Mouse (Mus musculus) neural tube, embryonic 14.5 days (tissue): ENCODE results near the gene Plcg1. TPM values are rescaled to one million over a fixed set of nuclear protein-coding genes. Genes with fewer than 3 reads are reported as not detected.

Experiments used
- ATAC-seq: fragments of 200-750 bp; cut with Nextera tagmentation; 2 replicates; pipeline ENCODE4 v1.8.0; 2017; ENCODE audit warnings: low read depth, mild to moderate bottlenecking, moderate TSS enrichment, moderate library complexity
- H3K27ac ChIP-seq: fragments of 300-500 bp; sonication (generic); 2 replicates; pipeline ENCODE4 v1.5.1; 2014; ENCODE audit warnings: low read depth, mild to moderate bottlenecking, control low read depth, low read length, moderate library complexity, mixed read lengths
- H3K27me3 ChIP-seq: fragments of 300-500 bp; sonication (generic); 2 replicates; pipeline ENCODE4 v1.6.1; 2014; ENCODE audit warnings: low read length; ENCODE audit not compliant: control insufficient read depth, insufficient read depth
- H3K36me3 ChIP-seq: fragments of 300-500 bp; sonication (generic); 2 replicates; pipeline ENCODE4 v1.6.1; 2014; ENCODE audit warnings: low read length, mixed read lengths; ENCODE audit not compliant: control insufficient read depth, insufficient read depth
- H3K4me1 ChIP-seq: fragments of 300-500 bp; sonication (generic); 2 replicates; pipeline ENCODE4 v1.6.1; 2014; ENCODE audit warnings: low read length; ENCODE audit not compliant: control insufficient read depth, insufficient read depth
- H3K4me2 ChIP-seq: fragments of 300-500 bp; sonication (generic); 2 replicates; pipeline ENCODE4 v1.6.1; 2014; ENCODE audit warnings: mild to moderate bottlenecking, low read depth, low read length, control low read depth
- H3K4me3 ChIP-seq: fragments of 300-500 bp; sonication (generic); 2 replicates; pipeline ENCODE4 v1.5.1; 2014; ENCODE audit warnings: low read depth, low read length, control low read depth, mixed read lengths
- H3K9ac ChIP-seq: fragments of 300-500 bp; sonication (generic); replicated peaks from 2 replicates; pipeline ENCODE4 v1.6.1; 2014; ENCODE audit warnings: low read depth, mild to moderate bottlenecking, control low read depth, low read length, mixed read lengths
- H3K9me3 ChIP-seq: fragments of 300-500 bp; sonication (generic); 2 replicates; pipeline ENCODE4 v1.6.1; 2016; ENCODE audit warnings: low read length; ENCODE audit not compliant: control insufficient read depth
- WGBS: fragments of 180-500 bp; shearing (Covaris S2); extraction: QIAGEN DNeasy Blood & Tissue Kit; methylation state at CpG from one replicate; pipeline ENCODE4 v1.1.7; 2014; 5-methylcytosine and 5-hydroxymethylcytosine counted together
- polyA plus RNA-seq: library from polyadenylated mRNA; unstranded; fragments of >200 nt; fragmentation: Nextera tagmentation; extraction: Ambion mirVana; gene quantifications from 2 replicates; pipeline ENCODE4 v1.2.1, GENCODE M21; 2014

Plcg1 gene
- polyA plus RNA-seq, 1 experiment from 2014 or later, result 50.6 TPM

- Histone ChIP-seq H3K27ac (no peak overlapping the region), H3K27me3 (no peaks in the 10 kb centered on the region), H3K4me2 (no peak overlapping the region), H3K9me3 (no peaks in the 10 kb centered on the region), H3K36me3 (peaks cover 3% of the 10 kb centered on the region; the same call in 1 of the 2 replicates), H3K9ac (no peak overlapping the region), H3K4me1 (no peaks in the 10 kb centered on the region; the same call in 1 of the 2 replicates), H3K4me3 (no peak overlapping the region)
- 96% methylated on average over 1 of the region's 1 CpGs for WGBS
- no peak for ATAC-seq
Observed at GRCm38 (mm10) chr2:160770871-160771270, 39.8 kb downstream of the Plcg1 start.

GRCm38 (mm10) chr2:160771325-160772276, 40.5 kb downstream of the Plcg1 start:
- Histone ChIP-seq H3K4me2 (no peak overlapping the region), H3K9me3 (no peaks in the 10 kb centered on the region), H3K36me3 (peaks cover 3% of the 10 kb centered on the region; the same call in 1 of the 2 replicates), H3K27me3 (no peaks in the 10 kb centered on the region), H3K4me1 (no peaks in the 10 kb centered on the region), H3K4me3 (no peak overlapping the region), H3K9ac (no peak overlapping the region), H3K27ac (no peak overlapping the region)
- WGBS, result 89% methylated on average over 8 of the region's 8 CpGs
- no peak for ATAC-seq

- Histone ChIP-seq H3K4me2 (no peak overlapping the region), H3K36me3 (no peaks in the 10 kb centered on the region), H3K9ac (no peak overlapping the region), H3K4me3 (no peak overlapping the region), H3K4me1 (no peaks in the 10 kb centered on the region), H3K27me3 (no peaks in the 10 kb centered on the region), H3K9me3 (no peaks in the 10 kb centered on the region), H3K27ac (no peak overlapping the region)
- ATAC-seq, result no peak
- 88% methylated on average over 2 of the region's 2 CpGs for WGBS
Observed at GRCm38 (mm10) chr2:160778034-160778433, 46.9 kb downstream of the Plcg1 start.

- ATAC-seq, result no peak
- 85% methylated on average over 13 of the region's 13 CpGs for WGBS
- Histone ChIP-seq H3K27ac (no peak overlapping the region), H3K9ac (no peak overlapping the region), H3K4me1 (no peaks in the 10 kb centered on the region), H3K9me3 (no peaks in the 10 kb centered on the region), H3K27me3 (no peaks in the 10 kb centered on the region), H3K4me3 (no peak overlapping the region), H3K4me2 (no peak overlapping the region), H3K36me3 (no peaks in the 10 kb centered on the region)
Observed at GRCm38 (mm10) chr2:160780154-160780833, 49.2 kb downstream of the Plcg1 start.

GRCm38 (mm10) chr2:160780834-160781219, 49.7 kb downstream of the Plcg1 start:
- no peak overlapping the region for H3K27ac ChIP-seq
- 95% methylated on average over 2 of the region's 2 CpGs for WGBS
- H3K9me3 ChIP-seq, result no peaks in the 10 kb centered on the region
- H3K9ac ChIP-seq, result no peak overlapping the region
- no peak overlapping the region for H3K4me3 ChIP-seq
- H3K4me2 ChIP-seq, result no peak overlapping the region
- no peaks in the 10 kb centered on the region for H3K4me1 ChIP-seq
- H3K36me3 ChIP-seq, result no peaks in the 10 kb centered on the region
- no peaks in the 10 kb centered on the region for H3K27me3 ChIP-seq
- no peak for ATAC-seq

GRCm38 (mm10) chr2:160786333-160786732, 55.2 kb downstream of the Plcg1 start:
- H3K9ac ChIP-seq, result no peak overlapping the region
- H3K4me2 ChIP-seq, result no peak overlapping the region
- no peaks in the 10 kb centered on the region for H3K36me3 ChIP-seq
- no peaks in the 10 kb centered on the region for H3K4me1 ChIP-seq
- no peaks in the 10 kb centered on the region for H3K9me3 ChIP-seq
- H3K4me3 ChIP-seq, result no peak overlapping the region
- peak; percentile 69 for ATAC-seq
- 74% methylated on average over 1 of the region's 1 CpGs for WGBS
- H3K27ac ChIP-seq, result peak overlapping the region; percentile 60
- no peaks in the 10 kb centered on the region for H3K27me3 ChIP-seq

GRCm38 (mm10) chr2:160789046-160789445, 57.9 kb downstream of the Plcg1 start:
- Histone ChIP-seq H3K36me3 (no peaks in the 10 kb centered on the region), H3K4me3 (no peak overlapping the region), H3K27me3 (no peaks in the 10 kb centered on the region), H3K9ac (no peak overlapping the region), H3K27ac (no peak overlapping the region), H3K4me2 (no peak overlapping the region), H3K4me1 (no peaks in the 10 kb centered on the region), H3K9me3 (no peaks in the 10 kb centered on the region)
- WGBS, result 87% methylated on average over 1 of the region's 1 CpGs
- no peak for ATAC-seq

GRCm38 (mm10) chr2:160789741-160790140, 58.6 kb downstream of the Plcg1 start:
- ATAC-seq, result no peak
- Histone ChIP-seq H3K27ac (no peak overlapping the region), H3K9me3 (no peaks in the 10 kb centered on the region), H3K4me1 (no peaks in the 10 kb centered on the region), H3K9ac (no peak overlapping the region), H3K27me3 (no peaks in the 10 kb centered on the region), H3K36me3 (no peaks in the 10 kb centered on the region), H3K4me3 (no peak overlapping the region), H3K4me2 (no peak overlapping the region)

- no peak for ATAC-seq
- Histone ChIP-seq H3K9ac (no peak overlapping the region), H3K36me3 (no peaks in the 10 kb centered on the region), H3K4me2 (no peak overlapping the region), H3K9me3 (no peaks in the 10 kb centered on the region), H3K4me3 (no peak overlapping the region), H3K4me1 (no peaks in the 10 kb centered on the region), H3K27ac (no peak overlapping the region), H3K27me3 (no peaks in the 10 kb centered on the region)
- WGBS, result 66% methylated on average over 2 of the region's 2 CpGs
Observed at GRCm38 (mm10) chr2:160793117-160793516, 62.0 kb downstream of the Plcg1 start.
